Mouse (Mus musculus): ENCODE data around the gene Pxylp1. TPM values are rescaled to one million over a fixed set of nuclear protein-coding genes. Genes with fewer than 3 reads are reported as not detected.

The Pxylp1 gene
- total and polyA plus RNA-seq, 3 experiments, result 7.8 to 10.1 (median 8.3) TPM

DNA sequence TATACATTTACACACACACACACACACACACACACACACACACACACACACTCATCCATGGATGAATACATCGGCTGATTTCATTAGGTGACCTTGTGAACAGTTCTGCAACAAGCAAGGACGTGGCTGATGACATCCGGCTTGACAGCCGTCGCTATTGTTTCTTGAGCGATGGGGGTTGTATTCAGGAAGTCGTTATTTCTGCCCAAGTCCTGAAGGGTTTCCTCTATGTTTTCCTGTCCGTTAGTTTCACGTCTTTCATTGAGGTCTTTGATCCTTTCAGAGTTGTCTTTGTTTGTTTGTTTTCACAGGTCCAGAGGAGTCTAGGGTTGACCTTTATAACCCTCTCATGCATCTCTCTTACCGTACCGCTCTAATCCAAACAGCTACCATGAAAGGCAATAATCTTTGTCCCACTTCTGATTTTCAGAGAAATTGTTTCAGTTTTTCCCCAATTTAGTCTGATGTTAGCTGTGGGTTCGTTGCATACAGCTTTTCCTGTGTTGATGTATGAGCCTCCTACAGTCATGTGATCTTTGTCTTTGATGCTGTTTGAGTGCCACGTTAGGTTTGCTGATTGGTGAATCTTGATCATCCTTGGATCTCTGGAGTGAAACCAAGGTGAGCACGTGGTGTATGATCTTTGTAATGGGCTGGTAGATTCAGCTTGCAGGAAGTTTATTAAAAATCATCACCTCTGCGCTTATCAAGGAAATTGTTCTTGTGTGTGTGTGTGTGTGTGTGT, 43.3 kb upstream of the Pxylp1 start:
- H3K4me1 ChIP-seq (ENCODE audit: control insufficient read depth in 1 of 2, insufficient read depth in 2 of 2), result no peaks in the 10 kb centered on the region
- in situ Hi-C loops (cut with MboI; ENCODE audit: low pct_ligation_motif_present, low pct_unique_long_range_greater_than_20kb, low sequenced_read_pairs) (no loop called here), dilution Hi-C loops (cut with MboI; ENCODE audit: extremely low pct_ligation_motif_present, extremely low pct_unique_long_range_greater_than_20kb, low sequenced_read_pairs) (no loop called here)
- H3K4me2 ChIP-seq (ENCODE audit: insufficient read depth, low read depth, poor library complexity, severe bottlenecking), result no peak overlapping the region
- no peaks in the 10 kb centered on the region for H3K36me3 ChIP-seq (replicated peaks in 1 of 2; ENCODE audit: control insufficient read depth in 1 of 2, insufficient read depth in 1 of 2, low read length in 1 of 2)
- no peak overlapping the region for H3K4me3 ChIP-seq (replicated peaks in 1 of 3; ENCODE audit: low read depth in 2 of 3, low read length in 2 of 3, poor library complexity in 1 of 3)
- H3K79me2 ChIP-seq (replicated peaks; ENCODE audit: control insufficient read depth, extremely low read depth, insufficient read depth, poor library complexity, severe bottlenecking), result no peaks in the 10 kb centered on the region
- DNase-seq (ENCODE audit: extremely low read depth), result no peak
- no peak overlapping the region for H3K27ac ChIP-seq (ENCODE audit: insufficient read depth, low read depth)
- peaks cover 7% of the 10 kb centered on the region for H3K27me3 ChIP-seq (replicated peaks)
- no peak for TF ChIP-seq BHLHE40 (IDR thresholded peaks at IDR 0.05; ENCODE audit: low read depth, low read length)
- no peak for TF ChIP-seq JUND (conservative IDR thresholded peaks at IDR 0.05; ENCODE audit: low read depth, low read length)
- no peak for TF ChIP-seq MXI1 (IDR thresholded peaks at IDR 0.05; ENCODE audit: low read depth, low read length)
- no peak for TF ChIP-seq ZNF384 (IDR thresholded peaks at IDR 0.05; ENCODE audit: low read depth, low read length)
- no peak for TF ChIP-seq NELFE (IDR thresholded peaks at IDR 0.05; ENCODE audit: low read depth, low read length)
- no peak for TF ChIP-seq MYC (IDR thresholded peaks at IDR 0.05; ENCODE audit: low read depth, low read length)
- TF ChIP-seq USF2 (conservative IDR thresholded peaks at IDR 0.05; ENCODE audit: low read depth, low read length), result no peak
- TF ChIP-seq E2F4 (IDR thresholded peaks at IDR 0.05; ENCODE audit: insufficient replicate concordance, low read depth, low read length), result no peak
- TF ChIP-seq NRF1 (IDR thresholded peaks at IDR 0.05; ENCODE audit: low read depth, low read length), result no peak
- no peak for TF ChIP-seq MAZ (IDR thresholded peaks at IDR 0.05; ENCODE audit: low read depth, low read length)
- no peak for TF ChIP-seq ETS1 (conservative IDR thresholded peaks at IDR 0.05; ENCODE audit: low read depth, low read length)
- no peak for TF ChIP-seq ZC3H11A (IDR thresholded peaks at IDR 0.05; ENCODE audit: low read depth, low read length)
- no peak for TF ChIP-seq HCFC1 (IDR thresholded peaks at IDR 0.05; ENCODE audit: low read depth, low read length)
- no peak for TF ChIP-seq JUN (IDR thresholded peaks at IDR 0.05; ENCODE audit: insufficient read depth, low read depth, low read length)
- H3K9me3 ChIP-seq (replicated peaks; ENCODE audit: low read length), result peaks cover 6% of the 10 kb centered on the region
- no peak overlapping the region for H3K9ac ChIP-seq (ENCODE audit: insufficient read depth, low read depth)

DNA sequence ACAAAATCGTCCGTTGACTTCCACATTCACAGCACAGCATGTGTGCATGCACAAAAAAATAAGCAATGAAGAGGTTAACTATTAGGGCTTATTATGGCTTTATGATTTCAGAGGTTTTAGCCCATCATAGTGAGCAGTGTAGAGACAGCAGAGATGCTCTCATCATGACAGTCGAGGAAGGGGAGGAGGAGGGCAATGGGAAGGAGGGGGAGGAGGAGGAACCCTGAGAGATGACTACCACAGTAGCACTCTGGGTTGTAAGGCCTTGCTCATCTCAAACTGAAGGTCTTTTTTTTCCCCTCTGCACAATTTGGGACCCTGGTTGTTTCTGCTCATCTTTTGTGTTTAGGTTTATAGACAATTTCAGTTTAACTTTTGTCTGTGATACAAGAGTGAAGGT, 42.3 kb upstream of the Pxylp1 start:
- Histone ChIP-seq H3K4me1 (ENCODE audit: control insufficient read depth in 1 of 2, insufficient read depth in 2 of 2) (no peaks in the 10 kb centered on the region), H3K4me3 (replicated peaks in 1 of 3; ENCODE audit: low read depth in 2 of 3, low read length in 2 of 3, poor library complexity in 1 of 3) (no peak overlapping the region), H3K36me3 (replicated peaks in 1 of 2; ENCODE audit: control insufficient read depth in 1 of 2, insufficient read depth in 1 of 2, low read length in 1 of 2) (no peaks in the 10 kb centered on the region), H3K27me3 (replicated peaks) (peaks cover 7% of the 10 kb centered on the region), H3K79me2 (replicated peaks; ENCODE audit: control insufficient read depth, extremely low read depth, insufficient read depth, poor library complexity, severe bottlenecking) (no peaks in the 10 kb centered on the region), H3K27ac (ENCODE audit: insufficient read depth, low read depth) (no peak overlapping the region), H3K4me2 (ENCODE audit: insufficient read depth, low read depth, poor library complexity, severe bottlenecking) (no peak overlapping the region), H3K9ac (ENCODE audit: insufficient read depth, low read depth) (no peak overlapping the region), H3K9me3 (replicated peaks; ENCODE audit: low read length) (peaks cover 5% of the 10 kb centered on the region)
- dilution Hi-C loops (cut with MboI; ENCODE audit: extremely low pct_ligation_motif_present, extremely low pct_unique_long_range_greater_than_20kb, low sequenced_read_pairs) (no loop called here), in situ Hi-C loops (cut with MboI; ENCODE audit: low pct_ligation_motif_present, low pct_unique_long_range_greater_than_20kb, low sequenced_read_pairs) (no loop called here)
- TF ChIP-seq ELF1 (IDR thresholded peaks at IDR 0.05; ENCODE audit: low read depth, low read length) (no peak), MAX (IDR thresholded peaks at IDR 0.05; ENCODE audit: low read length) (no peak), SIN3A (IDR thresholded peaks at IDR 0.05; ENCODE audit: low read length) (no peak), PAX5 (IDR thresholded peaks at IDR 0.05; ENCODE audit: low read length) (no peak), KAT2A (IDR thresholded peaks at IDR 0.05; ENCODE audit: insufficient replicate concordance, low read length) (no peak), JUN (IDR thresholded peaks at IDR 0.05; ENCODE audit: insufficient read depth, low read depth, low read length) (no peak), JUND (conservative IDR thresholded peaks at IDR 0.05; ENCODE audit: low read depth, low read length) (no peak), ZMIZ1 (IDR thresholded peaks at IDR 0.05; ENCODE audit: low read depth, low read length) (no peak), ZKSCAN1 (IDR thresholded peaks at IDR 0.05; ENCODE audit: borderline replicate concordance, low read depth, low read length) (no peak), CTCF (conservative IDR thresholded peaks at IDR 0.05 in 1 of 2, IDR thresholded peaks at IDR 0.05 in 1 of 2; ENCODE audit: low read depth in 2 of 2, low read length in 2 of 2) (no peak), MYC (IDR thresholded peaks at IDR 0.05; ENCODE audit: low read depth, low read length) (no peak), ZNF384 (IDR thresholded peaks at IDR 0.05; ENCODE audit: low read depth, low read length) (no peak), MXI1 (IDR thresholded peaks at IDR 0.05; ENCODE audit: low read depth, low read length) (no peak), TBP (conservative IDR thresholded peaks at IDR 0.05; ENCODE audit: low read depth, low read length) (no peak), SMC3 (IDR thresholded peaks at IDR 0.05; ENCODE audit: low read depth, low read length) (no peak)
- DNase-seq (ENCODE audit: extremely low read depth), result no peak
